ENCODE assay signal across 26 mouse cellular contexts in genomic region chr6:90650634-90651033, GRCm38 (mm10).
"Had no signal": no experiment of that assay in that cellular context is flagged by ENCODE, and none has a peak within 500 bp of the region (broad histone marks: within the 10 kb centered on the region; RNA-seq: fewer than 3 reads in every experiment).

No protein-coding gene starts in this region.

- H3K4me2 ChIP-seq: heart, embryonic 12.5 days; hindbrain, embryonic 12.5 days; hindbrain, embryonic 14.5 days; intestine, embryonic 15.5 days; kidney, embryonic 15.5 days; limb, embryonic 12.5 days had no signal

- H3K27me3 ChIP-seq: heart, embryonic 12.5 days; hindbrain, embryonic 12.5 days; intestine, embryonic 15.5 days; kidney, embryonic 15.5 days; limb, embryonic 12.5 days had no signal

- H3K27ac ChIP-seq: gastrocnemius, adult 2 months; heart, embryonic 10.5 days; hindbrain, embryonic 10.5 days; hindbrain, embryonic 12.5 days; hindbrain, embryonic 14.5 days; intestine, embryonic 15.5 days; kidney, embryonic 15.5 days; layer of hippocampus, adult 2 months; left cerebral cortex, adult 2 months; limb, embryonic 10.5 days; limb, embryonic 12.5 days had no signal

- H3K4me3 ChIP-seq: gastrocnemius, adult 2 months; heart, embryonic 10.5 days; heart, embryonic 12.5 days; hindbrain, embryonic 10.5 days; hindbrain, embryonic 12.5 days; intestine, embryonic 15.5 days; kidney, embryonic 15.5 days; layer of hippocampus, adult 2 months; left cerebral cortex, adult 2 months; limb, embryonic 10.5 days; limb, embryonic 12.5 days had no signal

- H3K9ac ChIP-seq: heart, embryonic 12.5 days; hindbrain, embryonic 12.5 days; hindbrain, embryonic 14.5 days; intestine, embryonic 15.5 days; kidney, embryonic 15.5 days; limb, embryonic 12.5 days had no signal

- H3K9me3 ChIP-seq: heart, embryonic 10.5 days; hindbrain, embryonic 10.5 days; intestine, embryonic 15.5 days; kidney, embryonic 15.5 days; limb, embryonic 10.5 days had no signal

- H3K36me3 ChIP-seq: heart, embryonic 10.5 days; heart, embryonic 12.5 days; hindbrain, embryonic 10.5 days; hindbrain, embryonic 12.5 days; intestine, embryonic 15.5 days; kidney, embryonic 15.5 days; limb, embryonic 10.5 days; limb, embryonic 12.5 days had no signal

- H3K4me1 ChIP-seq: intestine, embryonic 15.5 days; kidney, embryonic 15.5 days; limb, embryonic 10.5 days; limb, embryonic 12.5 days had no signal

- ATAC-seq: forebrain, embryonic 16.5 days; hindbrain, embryonic 16.5 days; inflammation-experienced regulatory T-cells, adult 6 months; intestine, embryonic 15.5 days; intestine, postnatal 0 days had no signal

- DNase-seq: gastrocnemius, adult 2 months; gastrocnemius, postnatal 10 days; gastrocnemius, postnatal 25 days; heart, adult 18-20 months; heart, postnatal 10 days; heart, postnatal 4 days; kidney, adult 18-20 months; kidney, adult 8-10 months; kidney, postnatal 10 days; kidney, postnatal 25 days; kidney, postnatal 4 days had no signal
